Mouse (Mus musculus) ES-Bruce4 (cell line): ENCODE data around the gene Cdrt4.

ENCODE experiments used
- CTCF ChIP-seq: IDR thresholded peaks from one replicate; pipeline ENCODE4 v1.8.1; 2011; ENCODE audit warnings: low read depth, low read length
- POLR2A ChIP-seq: IDR thresholded peaks from one replicate; pipeline ENCODE4 v1.8.1; 2011; ENCODE audit warnings: low read length; ENCODE audit not compliant: insufficient read depth

DNA sequence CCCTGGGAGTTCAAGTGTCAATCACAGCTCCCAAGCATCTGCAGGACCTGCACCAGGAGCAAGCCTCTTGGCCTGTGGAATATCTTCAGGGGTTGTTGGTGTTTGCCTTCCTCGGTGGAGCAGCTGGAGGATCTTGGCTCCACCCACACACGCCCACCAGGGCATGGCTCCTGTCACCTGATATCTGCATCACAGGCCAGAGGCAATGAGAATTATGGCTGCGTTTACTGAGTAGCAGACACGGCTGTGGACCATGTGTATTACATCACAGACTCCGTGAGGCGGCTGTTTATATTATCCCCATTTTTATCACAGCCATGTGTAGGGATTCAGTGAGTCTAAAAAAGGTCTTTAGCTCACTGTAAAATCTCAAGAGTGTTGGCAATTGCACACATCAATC lies 53.6 kb downstream of the Cdrt4 start:
- TF ChIP-seq CTCF (no peak), POLR2A (no peak)
